Mouse (Mus musculus) MEL (cell line): ENCODE data around the gene Gabrb3.

ENCODE experiments used
- BHLHE40 ChIP-seq: IDR thresholded peaks from 2 replicates; pipeline ENCODE4 v1.6.1; 2012; ENCODE audit warnings: low read depth, mild to moderate bottlenecking, inconsistent platforms, low read length, improper control_type of control experiment, borderline replicate concordance
- CTCF ChIP-seq, 3 experiments: IDR thresholded peaks in 2 of 3; conservative IDR thresholded peaks in 1 of 3; 2 replicates each; pipeline ENCODE4 v1.5.1; 2011 to 2012; ENCODE audit warnings: low read length in 3 of 3, low read depth in 2 of 3, mild to moderate bottlenecking in 2 of 3, improper control_type of control experiment in 1 of 3, inconsistent platforms in 1 of 3, mixed read lengths in 1 of 3, moderate library complexity in 1 of 3; ENCODE audit not compliant: control insufficient read depth in 1 of 3, insufficient read depth in 1 of 3, poor library complexity in 1 of 3, severe bottlenecking in 1 of 3
- EP300 ChIP-seq, 2 experiments: IDR thresholded peaks; 2 replicates each; pipeline ENCODE4 v1.6.1; 2011; ENCODE audit warnings: improper control_type of control experiment in 2 of 2, low read length in 2 of 2, low read depth in 1 of 2, mild to moderate bottlenecking in 1 of 2
- MAFK ChIP-seq: IDR thresholded peaks from 2 replicates; pipeline ENCODE4 v1.6.1; 2011; ENCODE audit warnings: low read depth, mild to moderate bottlenecking, low read length, improper control_type of control experiment, borderline replicate concordance
- MXI1 ChIP-seq: IDR thresholded peaks from 2 replicates; pipeline ENCODE4 v1.6.1; 2011; ENCODE audit warnings: mild to moderate bottlenecking, low read depth, low read length, improper control_type of control experiment
- MYB ChIP-seq: IDR thresholded peaks from 2 replicates; pipeline ENCODE4 v1.6.1; 2011; ENCODE audit warnings: mild to moderate bottlenecking, low read depth, low read length, improper control_type of control experiment
- NELFE ChIP-seq: IDR thresholded peaks from 2 replicates; pipeline ENCODE4 v1.6.1; 2011; ENCODE audit warnings: low read depth, low read length, improper control_type of control experiment
- POLR2A ChIP-seq, 2 experiments: IDR thresholded peaks; 2 replicates each; pipeline ENCODE4 v1.6.1; 2011 to 2012; ENCODE audit warnings: low read length in 2 of 2, mild to moderate bottlenecking in 2 of 2, control low read depth in 1 of 2, improper control_type of control experiment in 1 of 2, low read depth in 1 of 2, moderate library complexity in 1 of 2; ENCODE audit not compliant: control insufficient read depth in 1 of 2, insufficient read depth in 1 of 2, poor library complexity in 1 of 2
- POLR2AphosphoS2 ChIP-seq: IDR thresholded peaks from 2 replicates; pipeline ENCODE4 v1.6.1; 2011; ENCODE audit warnings: low read length, improper control_type of control experiment
- ZNF384 ChIP-seq: IDR thresholded peaks from 2 replicates; pipeline ENCODE4 v1.6.1; 2012; ENCODE audit warnings: low read depth, mild to moderate bottlenecking, inconsistent platforms, low read length, improper control_type of control experiment

DNA sequence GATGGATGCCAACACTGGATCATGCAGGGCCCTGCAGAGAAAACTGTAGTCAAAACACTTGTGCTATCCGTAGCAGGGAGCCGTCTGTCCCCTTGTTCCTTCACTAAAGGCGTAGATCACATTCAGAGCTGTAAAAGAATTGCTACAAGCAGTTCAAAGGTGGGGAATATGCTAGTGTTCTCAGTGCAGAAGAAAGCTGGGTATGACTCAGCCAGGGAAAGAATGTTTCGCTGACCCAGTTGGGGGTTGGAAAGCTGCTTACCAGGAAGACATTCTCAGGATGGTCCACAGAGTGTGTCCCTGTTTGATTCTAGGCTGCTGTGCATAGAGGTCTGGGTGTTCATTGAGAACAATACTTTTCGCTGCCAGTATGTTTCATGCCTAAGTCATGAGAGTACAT lies 177.8 kb downstream of the Gabrb3 start:
- TF ChIP-seq EP300 (IDR thresholded peaks at IDR 0.05; ENCODE audit: low read depth in 1 of 2, low read length in 2 of 2) (no peak), NELFE (no peak), CTCF (IDR thresholded peaks at IDR 0.05 in 2 of 3, conservative IDR thresholded peaks at IDR 0.05 in 1 of 3; ENCODE audit: control insufficient read depth in 1 of 3, insufficient read depth in 1 of 3, low read depth in 2 of 3, low read length in 3 of 3, poor library complexity in 1 of 3, severe bottlenecking in 1 of 3) (no peak), POLR2A (IDR thresholded peaks at IDR 0.05; ENCODE audit: control insufficient read depth in 1 of 2, insufficient read depth in 1 of 2, low read depth in 1 of 2, low read length in 2 of 2, poor library complexity in 1 of 2) (no peak), MYB (no peak), POLR2AphosphoS2 (no peak), MXI1 (no peak), ZNF384 (no peak), MAFK (no peak), BHLHE40 (no peak)
